Mouse (Mus musculus) olfactory bulb, adult 2 months (tissue): Measurements from ENCODE around the gene Csgalnact2.

Source experiments
- CTCF ChIP-seq: fragments of 200-500 bp; IDR thresholded peaks from 2 replicates; pipeline ENCODE4 v1.5.1; 2012; ENCODE audit warnings: low read depth, mild to moderate bottlenecking, low read length, moderate library complexity; ENCODE audit not compliant: insufficient read depth
- POLR2A ChIP-seq: fragments of 200-500 bp; IDR thresholded peaks from 2 replicates; pipeline ENCODE4 v1.6.1; 2012; ENCODE audit warnings: mild to moderate bottlenecking, low read depth, low read length, moderate library complexity; ENCODE audit not compliant: insufficient read depth

DNA sequence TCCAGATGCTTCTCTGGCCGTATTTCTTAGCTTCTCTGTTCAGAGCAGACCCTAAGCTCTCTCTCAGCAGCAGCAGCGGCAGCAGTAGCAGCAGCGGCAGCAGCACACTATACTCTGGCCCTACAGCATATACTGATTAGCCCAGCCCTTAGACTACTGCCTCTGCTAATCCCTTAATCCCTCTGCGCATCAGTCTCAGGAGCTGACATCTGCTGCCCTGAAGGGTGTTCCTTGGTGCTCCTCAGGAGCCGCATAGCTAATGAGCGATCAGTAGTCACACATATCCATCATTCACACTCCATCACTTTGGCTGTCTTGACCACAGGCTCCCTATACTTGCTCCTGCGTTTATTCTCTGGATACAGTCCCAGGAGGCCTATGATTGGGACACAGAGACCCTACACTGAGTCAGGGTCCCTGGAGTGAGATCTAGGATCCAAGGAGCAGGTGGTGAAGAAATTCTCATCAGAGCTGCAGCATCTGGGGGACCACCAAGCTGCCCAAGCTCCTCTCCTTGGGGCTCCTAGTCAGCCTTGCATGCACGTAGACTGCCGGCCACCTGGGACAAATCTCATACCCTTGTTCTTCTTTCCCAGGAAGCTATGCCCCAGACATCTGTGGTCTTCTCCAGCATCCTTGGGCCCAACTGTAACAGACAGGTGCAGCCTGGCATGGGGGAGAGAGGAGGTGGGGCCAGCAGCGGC lies 59.0 kb downstream of the Csgalnact2 start:
- TF ChIP-seq POLR2A = no peak
- TF ChIP-seq CTCF = no peak
